Mouse (Mus musculus) lung, adult 10 weeks (tissue): ENCODE results near the gene Gm20479. TPM values are rescaled to one million over a fixed set of nuclear protein-coding genes. Genes with fewer than 3 reads are reported as not detected.

Experiments used
- polyA plus RNA-seq: library from polyadenylated mRNA; stranded (reverse); fragments of 350-450 nt; fragmentation: Illumina TruSeq; extraction: RNeasy Lipid Tissue Mini Kit (QIAGEN cat#74804); gene quantifications from one replicate; pipeline ENCODE4 v1.2.3, GENCODE M21; 2014; ENCODE audit warnings: low read depth, low replicate concordance; ENCODE audit not compliant: insufficient read depth

Gm20479 gene
- not detected for polyA plus RNA-seq

GRCm38 (mm10) chr7:27356861-27357594 is at the start of gene Gm20479:
Gm20479 (minus strand) TSS chr7:27357419.

GRCm38 (mm10) chr7:27355745-27356240 is 1.4 kb downstream of the Gm20479 start, which contains the start of gene Shkbp1:
Shkbp1 (minus strand) TSS chr7:27356019.

GRCm38 (mm10) chr7:27337175-27337853 is 19.9 kb downstream of the Gm20479 start, which contains the start of gene Ltbp4:
Ltbp4 (minus strand) TSS chr7:27337692.

Other genes with a start within 250 kb of the Gm20479 start
- 1,698 TPM for gene Cyp2f2, start 237.5 kb downstream of the Gm20479 start, polyA plus RNA-seq
- not detected for gene Cyp2t4, start 203.7 kb downstream of the Gm20479 start, polyA plus RNA-seq
- gene Egln2, start 190.6 kb downstream of the Gm20479 start, polyA plus RNA-seq: 58.1 TPM
- 40.8 TPM for gene Rab4b, start 178.5 kb downstream of the Gm20479 start, polyA plus RNA-seq
- gene Gm21983, start 176.3 kb downstream of the Gm20479 start, polyA plus RNA-seq: not detected
- 13.1 TPM for gene Mia, start 176.3 kb downstream of the Gm20479 start, polyA plus RNA-seq
- gene BC024978, start 161.6 kb downstream of the Gm20479 start, polyA plus RNA-seq: 4.4 TPM
- 42.6 TPM for gene Snrpa, start 161.1 kb downstream of the Gm20479 start, polyA plus RNA-seq
- gene Itpkc, start 128.8 kb downstream of the Gm20479 start, polyA plus RNA-seq: 4.7 TPM
- gene Coq8b, start 124.4 kb downstream of the Gm20479 start, polyA plus RNA-seq: 28.4 TPM
- 7.2 TPM for gene Numbl, start 99.0 kb downstream of the Gm20479 start, polyA plus RNA-seq
- 197 TPM for gene Ltbp4, start 19.7 kb downstream of the Gm20479 start, polyA plus RNA-seq
- gene Shkbp1, start 1.4 kb downstream of the Gm20479 start, polyA plus RNA-seq: 25.2 TPM
- 0.08 TPM for gene Sptbn4, start 90.3 kb upstream of the Gm20479 start, polyA plus RNA-seq
- 48.4 TPM for gene Blvrb, start 90.6 kb upstream of the Gm20479 start, polyA plus RNA-seq
- gene Sertad3, start 116.3 kb upstream of the Gm20479 start, polyA plus RNA-seq: 13.6 TPM
- gene Sertad1, start 129.5 kb upstream of the Gm20479 start, polyA plus RNA-seq: 48.4 TPM
- 62.3 TPM for gene Prx, start 141.9 kb upstream of the Gm20479 start, polyA plus RNA-seq
- 0.24 TPM for gene Hipk4, start 165.8 kb upstream of the Gm20479 start, polyA plus RNA-seq
- 72.1 TPM for gene Pld3, start 195.8 kb upstream of the Gm20479 start, polyA plus RNA-seq
- gene 2310022A10Rik, start 195.8 kb upstream of the Gm20479 start, polyA plus RNA-seq: 9.6 TPM
- gene Akt2, start 234.1 kb upstream of the Gm20479 start, polyA plus RNA-seq: 70.6 TPM